Mouse (Mus musculus) monocyte, adult 5-6 weeks (primary cell): ENCODE measurements around the gene 4933424G06Rik. TPM values are rescaled to one million over a fixed set of nuclear protein-coding genes. Genes with fewer than 3 reads are reported as not detected.
"Not testable (repeated sequence)": the region's sequence is repeated elsewhere in the genome, so short reads cannot be mapped to it uniquely, and the experiment has no call there.

Experiments used
- ATAC-seq: fragments of 153-309, 156-312 bp; replicated peaks from 2 replicates; pipeline ENCODE4 v1.8.0; 2017; ENCODE audit warnings: mild to moderate bottlenecking; ENCODE audit not compliant: low TSS enrichment, insufficient number of reproducible peaks, severe bottlenecking, poor library complexity, low FRiP score
- total RNA-seq: library from RNA; stranded (forward); fragments of 200-1000, 200-491, 200-594 nt; gene quantifications from 3 replicates; pipeline ENCODE4 v1.2.3, GENCODE M21; 2017

4933424G06Rik gene
- not detected in 3 replicates for total RNA-seq

DNA sequence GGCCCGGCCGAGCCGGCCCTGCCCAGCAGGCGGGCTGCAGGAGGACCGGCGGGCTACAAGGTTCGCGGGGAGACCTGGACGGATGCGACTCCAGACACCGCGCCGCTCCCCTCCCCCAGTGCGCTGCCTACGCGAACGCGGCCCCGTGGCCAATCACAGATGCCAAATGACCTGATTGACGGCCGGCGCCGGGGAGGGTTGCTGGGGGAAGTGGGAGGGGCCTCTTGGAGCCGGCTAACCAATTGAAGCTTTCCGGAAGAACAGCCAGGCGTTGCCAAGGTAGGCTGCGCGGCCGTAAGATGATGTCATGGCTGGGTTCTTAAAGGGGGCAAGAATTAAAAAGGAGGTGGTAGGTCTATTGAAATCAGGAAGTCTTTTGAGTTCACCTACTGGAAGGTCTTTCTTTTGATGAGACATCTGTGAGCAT is at the start of gene 4933424G06Rik:
TSS of gene 4933424G06Rik (plus strand) at position 296 of the 427 bp plus-strand sequence.
- ATAC-seq: peak; percentile 97

DNA sequence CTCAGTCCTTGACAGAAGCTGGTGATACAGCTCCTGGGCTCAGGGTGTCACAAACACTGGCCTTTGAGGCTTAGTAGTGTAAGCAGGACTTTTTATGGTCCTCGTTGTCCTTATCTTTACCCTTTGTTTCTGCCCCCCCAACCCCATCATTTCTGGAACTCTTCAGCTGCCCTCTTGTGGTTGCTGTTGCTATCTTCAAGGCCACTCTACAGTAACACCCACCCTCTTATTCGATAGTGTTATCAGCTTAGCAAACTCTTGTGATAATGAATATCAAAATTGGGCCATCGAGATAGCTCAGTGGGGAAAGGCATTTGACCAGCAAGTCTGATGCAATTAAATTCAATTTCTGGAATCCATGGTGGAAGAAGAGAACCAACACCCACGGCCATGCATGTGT is 45.5 kb upstream of the 4933424G06Rik start:
- no peak for ATAC-seq

DNA sequence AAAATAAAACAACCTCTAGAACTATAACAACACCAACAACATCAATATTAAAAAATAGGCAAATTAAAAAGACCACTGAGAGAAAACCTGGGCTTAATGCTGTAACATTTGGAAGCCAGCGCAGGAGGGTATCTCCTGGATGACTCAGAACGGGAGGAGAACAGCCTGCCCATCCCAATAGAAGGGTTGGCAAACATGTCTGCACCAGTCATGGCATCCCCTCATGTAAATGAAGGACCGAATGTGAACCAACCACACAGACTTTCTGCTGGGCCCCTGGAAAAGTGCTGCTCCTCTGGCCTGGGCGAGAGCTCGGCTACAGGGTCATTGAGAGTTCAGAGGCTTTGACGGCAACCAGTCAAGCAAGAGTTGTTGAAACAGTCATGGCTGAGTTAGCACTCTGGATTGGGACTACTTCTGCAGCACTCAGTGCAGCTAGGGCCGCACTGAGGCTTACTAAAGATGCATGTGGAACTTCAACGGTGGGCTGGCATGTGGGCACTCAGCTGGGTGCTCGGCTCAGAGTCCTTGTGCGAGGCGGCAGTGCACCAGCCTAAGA is 44.7 kb upstream of the 4933424G06Rik start:
- ATAC-seq: no peak

DNA sequence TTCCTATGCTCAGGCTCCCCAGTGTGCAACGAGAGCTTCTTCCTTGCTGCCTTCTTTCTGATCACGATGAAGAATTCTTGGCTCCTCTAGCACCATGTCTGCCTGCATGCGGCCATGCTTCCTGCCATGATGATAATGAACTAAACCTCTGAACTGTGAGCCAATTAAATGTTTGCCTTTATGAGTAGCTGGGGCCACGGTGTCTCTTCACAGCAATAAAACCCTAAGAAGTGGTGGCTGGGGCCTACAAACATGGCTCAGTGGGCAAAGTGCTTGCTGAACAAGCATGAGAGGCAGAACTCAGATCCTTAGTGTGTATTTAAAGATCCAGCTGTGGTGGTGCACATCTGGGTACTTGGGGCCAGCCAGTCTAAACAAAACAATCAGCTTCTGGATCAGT is 44.0 kb upstream of the 4933424G06Rik start:
- no peak for ATAC-seq

DNA sequence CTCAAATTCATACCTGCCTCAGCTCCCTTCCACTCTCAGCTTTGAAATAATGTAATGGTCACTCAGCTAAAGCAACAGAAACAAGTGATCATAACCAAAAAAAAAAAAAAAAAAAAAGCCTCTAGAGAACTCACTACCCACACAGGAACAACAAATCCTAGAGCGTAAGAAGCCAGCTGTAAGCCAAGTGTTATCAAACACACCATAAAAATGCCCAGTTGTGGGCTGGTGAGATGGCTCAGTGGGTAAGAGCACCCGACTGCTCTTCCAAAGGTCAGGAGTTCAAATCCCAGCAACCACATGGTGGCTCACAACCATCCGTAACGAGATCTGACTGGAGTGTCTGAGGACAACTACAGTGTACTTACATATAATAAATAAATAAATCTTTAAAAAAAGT is 41.9 kb upstream of the 4933424G06Rik start:
- not testable (repeated sequence) for ATAC-seq

DNA sequence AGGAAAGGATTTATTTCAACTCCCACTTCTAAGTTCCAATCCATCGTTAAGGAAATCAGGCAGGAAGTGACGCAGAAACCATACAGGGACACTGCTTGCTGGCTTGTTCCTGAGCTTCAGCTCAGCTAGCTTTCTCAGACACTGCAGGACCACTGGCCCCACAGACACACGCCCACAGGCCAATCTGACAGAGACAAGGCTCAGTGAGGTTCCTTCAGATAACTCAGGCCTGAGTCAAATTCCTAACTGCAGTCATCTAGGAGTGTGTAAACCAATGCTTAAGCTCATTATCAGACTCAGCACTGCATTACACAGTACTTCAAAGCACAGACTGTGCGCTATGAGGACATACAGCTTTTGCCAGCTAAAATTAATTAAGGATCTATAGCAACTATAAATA is 39.7 kb upstream of the 4933424G06Rik start:
- ATAC-seq: no peak

DNA sequence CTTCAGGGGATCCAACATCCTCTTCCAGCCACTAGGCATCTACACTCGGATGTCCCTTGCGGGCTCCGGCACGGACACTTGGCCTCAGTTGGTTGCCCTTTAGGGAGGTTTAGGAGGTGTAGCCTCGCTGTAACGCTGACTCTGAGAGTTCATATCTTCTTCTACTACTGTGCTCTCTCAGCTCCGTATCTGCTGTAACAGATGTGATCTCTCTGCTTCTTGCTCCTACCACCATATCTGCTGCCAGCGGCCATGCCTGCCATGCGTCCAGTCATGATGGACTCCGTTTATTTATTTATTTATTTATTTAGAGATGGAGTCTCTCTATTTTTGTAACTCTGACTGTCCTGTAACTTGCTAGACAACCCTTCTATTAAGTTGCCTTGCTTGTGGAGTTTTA is 38.7 kb upstream of the 4933424G06Rik start:
- ATAC-seq: no peak

DNA sequence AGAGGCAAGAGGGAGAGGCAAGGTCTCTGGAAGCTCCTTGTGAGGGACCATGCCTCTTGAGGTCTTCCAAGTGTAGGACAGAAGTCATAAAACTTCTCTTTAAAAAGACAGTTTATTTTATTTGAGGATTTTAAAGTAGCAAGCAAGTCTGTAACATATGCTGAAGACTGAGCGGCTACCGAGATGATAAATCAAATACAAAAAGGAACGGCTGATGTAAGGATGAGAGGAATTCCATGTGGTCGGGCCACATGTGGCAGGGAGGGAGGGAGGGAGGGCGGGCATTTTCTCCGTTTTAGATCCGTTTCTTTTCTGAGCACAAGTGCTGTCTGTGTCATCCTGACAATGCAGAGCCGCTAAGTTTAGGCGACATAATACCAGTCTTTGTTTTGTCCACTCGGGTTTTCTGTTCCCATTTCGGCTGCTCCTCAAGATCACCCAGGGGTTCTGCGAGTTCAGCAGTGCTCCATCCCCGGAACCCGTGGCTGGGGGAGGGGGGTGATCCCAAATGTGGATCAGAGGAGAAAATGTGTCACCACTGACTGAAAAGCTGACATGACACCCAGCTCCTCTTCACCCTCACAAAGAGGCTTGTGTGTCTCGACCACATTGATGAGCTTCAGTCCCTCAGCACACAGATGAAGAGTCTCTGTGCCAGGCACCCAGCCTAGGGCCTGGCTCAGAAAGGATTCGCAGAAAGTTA is 37.1 kb upstream of the 4933424G06Rik start:
- no peak for ATAC-seq

DNA sequence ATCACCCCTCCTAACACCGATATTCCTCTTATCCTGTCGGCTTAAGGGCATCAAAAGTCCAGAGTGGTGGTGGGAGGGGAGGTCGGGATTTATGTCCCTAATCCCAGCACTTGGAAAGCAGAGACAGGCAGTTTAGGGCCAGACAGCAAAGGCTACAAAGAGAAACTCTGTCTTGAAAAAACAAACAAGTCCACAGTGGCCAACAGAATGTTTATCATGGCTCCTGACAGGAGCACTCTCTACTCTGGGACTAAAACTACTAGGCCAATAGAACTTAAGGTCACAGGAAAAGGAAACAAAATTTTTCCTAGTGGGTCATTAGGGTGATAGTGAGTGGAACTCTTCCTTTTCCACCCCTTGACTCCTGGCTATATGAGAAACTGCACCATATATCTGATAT is 35.0 kb upstream of the 4933424G06Rik start:
- ATAC-seq: no peak

DNA sequence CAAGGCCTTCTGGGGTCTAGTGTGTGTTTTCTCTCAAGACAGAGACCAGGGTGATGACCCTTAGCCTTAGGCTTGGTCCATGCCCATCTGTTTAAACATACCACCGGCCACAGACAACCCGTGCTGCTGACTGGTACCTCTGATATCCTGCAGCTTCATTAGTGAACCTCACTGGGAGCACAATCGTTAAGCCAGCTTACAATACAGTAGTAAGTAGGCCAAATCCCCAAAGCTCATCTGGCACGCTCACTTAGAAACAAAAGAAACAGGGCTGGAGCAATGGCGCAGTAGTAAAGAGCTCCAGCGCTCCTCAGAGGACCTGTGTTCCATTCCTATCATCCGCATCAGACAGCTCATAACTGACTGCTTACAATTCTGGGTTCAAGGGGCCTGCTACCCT is 29.1 kb upstream of the 4933424G06Rik start:
- ATAC-seq: no peak

DNA sequence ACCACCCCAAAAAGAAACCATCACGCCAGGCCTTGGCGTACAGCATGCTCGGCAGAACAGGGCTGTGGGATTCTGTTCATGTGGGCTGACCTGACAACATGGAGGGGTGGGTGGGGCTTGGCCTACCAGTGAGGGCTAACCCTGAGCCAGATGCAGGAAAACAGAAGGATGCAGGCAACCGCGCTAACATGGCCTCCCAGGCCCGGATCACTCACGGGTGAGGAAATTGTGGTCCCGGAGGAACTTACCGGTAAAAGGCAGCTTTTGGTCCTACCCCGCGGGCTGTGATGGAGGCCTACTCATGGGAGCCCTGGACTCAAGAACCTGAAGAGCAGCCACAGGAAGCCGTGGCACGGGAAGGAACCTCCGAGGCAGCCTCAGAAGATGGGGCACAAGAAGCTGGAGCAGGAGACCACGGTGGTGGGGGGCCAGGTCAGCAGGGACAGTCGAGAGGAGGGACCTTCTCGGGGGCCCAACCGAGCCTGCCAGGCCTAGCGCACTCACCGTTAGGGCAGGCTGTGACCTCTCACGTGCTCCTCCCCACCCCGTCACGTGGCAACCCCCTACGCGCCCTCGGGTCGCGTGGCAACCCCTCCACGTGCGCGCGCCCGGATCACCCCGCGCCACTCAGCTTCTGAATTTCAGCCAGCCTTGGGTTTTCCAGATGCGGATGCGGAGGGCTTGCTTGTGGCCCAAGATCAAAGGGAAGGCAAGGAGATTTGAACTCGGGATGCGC is 27.2 kb upstream of the 4933424G06Rik start, which contains the start of gene Fam178b:
TSS of gene Fam178b (minus strand) at position 564 of the 736 bp plus-strand sequence.
- ATAC-seq: no peak

DNA sequence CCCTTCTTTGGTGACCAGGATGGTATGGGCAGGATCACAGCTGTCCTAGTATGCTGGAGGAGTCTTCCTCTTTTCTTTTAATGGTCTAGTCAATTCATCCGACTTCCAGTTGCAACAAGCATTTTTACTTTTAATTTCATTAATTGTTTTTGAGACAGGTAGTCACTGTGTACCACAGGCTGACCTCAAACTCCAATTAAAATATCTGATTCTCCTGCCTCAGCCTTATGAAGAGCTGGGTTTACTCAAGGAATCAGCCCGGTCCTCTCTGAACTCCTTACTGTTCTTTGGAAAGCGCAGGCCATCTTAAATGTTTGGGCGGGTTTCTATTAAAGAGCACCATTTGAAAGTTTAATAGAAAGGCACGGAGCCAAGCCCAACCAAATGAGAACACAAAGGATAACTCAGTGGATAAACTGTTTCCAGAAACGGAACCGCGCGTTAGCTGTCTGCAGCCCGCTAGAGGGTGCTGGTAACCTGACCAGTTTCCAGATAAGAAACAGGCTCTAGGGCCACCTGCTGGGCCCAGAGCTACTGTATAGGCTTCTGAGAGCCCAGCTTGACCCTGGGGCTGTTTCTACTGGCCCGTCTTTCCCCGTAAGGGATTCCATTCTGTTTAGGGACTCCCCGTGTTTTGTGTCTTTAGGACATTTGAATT is 26.0 kb upstream of the 4933424G06Rik start:
- peak; percentile 82 for ATAC-seq

DNA sequence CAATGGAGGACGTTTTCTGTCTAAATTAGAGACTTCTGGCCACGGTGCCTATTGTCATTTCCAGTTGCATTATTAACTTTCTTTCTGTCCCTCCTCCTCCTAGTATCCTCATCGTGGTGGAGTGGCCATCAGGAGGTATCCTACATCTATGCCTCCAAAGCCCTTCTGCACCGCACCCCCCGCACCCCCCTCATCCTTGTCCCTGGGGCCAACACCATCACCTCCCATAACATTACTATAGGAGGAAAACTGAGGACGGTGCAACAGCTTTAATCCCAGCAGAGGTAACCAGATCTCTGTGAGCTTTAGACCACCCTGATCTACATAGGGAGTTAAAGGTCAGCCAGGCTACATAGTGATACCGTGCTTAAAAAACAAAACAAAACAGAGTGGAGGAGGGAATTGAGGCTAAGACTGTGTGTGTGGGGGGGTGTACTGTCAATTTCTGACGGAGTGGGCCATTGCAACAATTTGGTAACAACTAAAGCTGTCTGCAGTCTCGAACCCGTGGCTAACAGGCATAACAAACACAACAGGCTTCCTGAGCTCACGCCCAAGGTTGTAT is 19.2 kb upstream of the 4933424G06Rik start:
- ATAC-seq: no peak

DNA sequence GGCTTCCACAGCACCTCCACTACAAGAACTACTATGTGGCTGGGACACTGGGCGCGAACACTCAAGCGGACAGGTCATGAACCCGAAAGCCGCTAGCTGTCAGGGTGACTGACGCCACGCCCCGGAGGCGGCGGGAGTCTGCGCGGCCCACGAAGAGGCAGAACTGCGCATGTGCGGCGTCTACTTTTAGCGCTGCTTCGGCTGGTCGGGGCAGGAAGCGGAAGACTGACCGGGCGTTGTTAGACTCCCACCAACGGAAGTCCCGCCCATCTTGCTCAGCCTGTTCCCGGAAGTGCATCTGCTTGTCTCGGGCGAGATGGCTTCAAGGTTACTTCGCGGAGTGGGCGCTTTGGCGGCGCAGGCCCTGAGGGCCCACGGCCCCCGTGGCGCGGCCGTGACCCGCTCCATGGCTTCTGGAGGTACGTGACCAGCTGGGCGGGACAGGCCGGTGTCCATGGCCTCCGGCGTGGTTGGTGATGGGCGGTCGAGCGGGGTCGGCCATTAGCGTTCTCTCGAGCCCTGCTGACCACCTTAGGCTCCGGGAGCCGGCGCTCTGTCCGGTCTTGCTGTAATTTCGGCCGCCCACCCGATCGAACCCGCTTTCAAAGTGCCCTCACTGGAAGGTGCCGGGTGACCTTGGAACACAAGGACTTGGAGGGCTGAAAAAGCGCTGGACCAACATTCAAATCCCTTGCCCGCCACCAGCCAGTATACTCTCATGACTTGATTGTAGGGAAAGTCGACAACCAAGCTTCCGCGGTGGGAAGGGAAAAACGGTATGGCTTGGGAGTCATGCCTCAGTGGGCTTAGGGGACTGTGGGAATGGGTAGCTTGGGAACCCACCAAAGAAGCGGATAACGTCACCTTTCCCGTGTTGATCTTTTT is 18.4 kb upstream of the 4933424G06Rik start, which contains the start of gene Cox5b:
TSS of gene Cox5b (plus strand) at position 179 of the 885 bp plus-strand sequence.
- ATAC-seq: peak; percentile 98

DNA sequence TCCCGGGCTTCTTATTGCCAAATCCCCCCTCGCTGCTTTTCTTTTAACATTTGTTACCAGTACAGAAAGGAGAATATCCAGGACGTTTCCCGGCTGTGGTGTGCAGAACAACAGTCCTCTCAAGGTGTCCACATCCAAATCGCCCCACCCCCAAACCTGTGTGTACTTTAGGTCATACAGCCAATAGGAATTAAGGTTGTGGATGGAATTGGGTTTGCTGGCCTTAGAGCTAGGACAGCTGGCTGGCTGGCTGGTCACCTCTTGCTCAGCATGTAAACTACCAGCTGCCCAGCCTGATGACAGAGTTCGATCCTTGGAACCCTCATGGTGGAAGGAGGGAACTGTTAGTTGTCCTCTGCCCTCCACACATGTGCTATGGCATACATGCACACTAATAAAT is 15.1 kb upstream of the 4933424G06Rik start:
- no peak for ATAC-seq

DNA sequence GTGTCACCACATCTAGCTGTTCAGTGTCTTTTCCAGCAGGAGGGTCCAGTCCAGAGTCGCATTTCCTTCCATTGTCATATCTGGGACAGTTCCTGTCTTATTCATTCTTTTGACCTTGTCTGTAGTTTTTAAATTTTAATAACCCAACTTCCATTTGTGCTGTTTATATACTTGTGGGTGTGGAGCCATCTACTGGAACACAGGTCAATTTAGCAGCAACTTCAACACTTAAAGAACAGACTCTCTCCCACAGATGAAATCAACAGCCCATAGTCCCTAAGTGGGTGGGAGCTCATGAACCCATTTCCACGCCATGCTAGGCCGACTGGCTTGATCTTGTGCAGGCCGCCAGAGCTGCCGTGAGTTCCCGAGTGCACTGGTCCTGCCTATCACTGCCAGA is 13.5 kb upstream of the 4933424G06Rik start:
- no peak for ATAC-seq

DNA sequence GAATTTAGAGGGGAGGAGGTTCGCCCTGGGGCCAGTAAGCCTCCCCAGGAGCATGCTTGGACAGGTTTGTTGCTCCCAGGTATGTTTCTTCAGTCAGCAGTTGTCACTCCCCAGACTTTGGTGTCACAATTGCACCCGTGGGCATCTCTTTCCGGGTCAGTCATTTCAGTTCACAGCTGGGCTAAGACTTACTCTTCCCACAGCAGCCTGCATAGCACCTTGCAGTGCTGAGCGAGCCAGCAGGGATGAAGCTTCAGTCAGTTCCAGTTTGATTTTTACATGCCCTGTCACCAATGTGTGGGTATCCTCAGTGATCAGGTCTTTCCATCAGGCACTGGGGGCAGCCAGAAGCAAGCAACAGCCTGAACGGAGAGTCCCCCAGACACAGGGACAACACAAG is 12.9 kb upstream of the 4933424G06Rik start:
- ATAC-seq: no peak

DNA sequence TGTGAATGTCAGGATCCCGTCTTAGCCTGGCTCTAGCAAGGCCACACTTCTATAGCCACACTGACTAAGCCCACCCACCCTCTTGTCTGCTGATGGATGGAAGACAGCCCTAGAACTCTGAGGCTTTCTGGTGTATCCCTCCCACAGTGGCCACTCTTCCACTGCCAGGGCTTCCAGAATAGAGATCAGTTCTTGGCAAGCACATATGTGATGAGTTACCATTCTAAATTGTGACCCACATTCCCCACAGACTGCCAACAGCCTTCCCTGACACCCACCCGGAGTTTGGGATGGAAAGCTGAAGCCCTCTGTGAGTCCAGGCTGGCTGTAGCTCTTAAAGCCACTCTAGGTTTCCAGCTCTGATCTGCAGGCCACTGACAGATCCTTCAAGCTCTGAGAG is 2.8 kb upstream of the 4933424G06Rik start:
- no peak for ATAC-seq
